Mouse (Mus musculus) lung, embryonic 16.5 days (tissue): Measurements from ENCODE around the gene Wnt2. TPM values are rescaled to one million over a fixed set of nuclear protein-coding genes. Genes with fewer than 3 reads are reported as not detected.

Source experiments
- ATAC-seq: fragments of 200-750 bp; cut with Nextera tagmentation; 2 replicates; pipeline ENCODE4 v1.8.0; 2017; ENCODE audit warnings: low read depth, mild to moderate bottlenecking, moderate library complexity
- H3K27ac ChIP-seq: fragments of 300-500 bp; sonication (generic); 2 replicates; pipeline ENCODE4 v1.5.1; 2014; ENCODE audit warnings: mild to moderate bottlenecking, control low read depth, low read length
- H3K27me3 ChIP-seq: fragments of 300-500 bp; sonication (generic); 2 replicates; pipeline ENCODE4 v1.6.1; 2014; ENCODE audit warnings: low read depth, low read length, mixed read lengths; ENCODE audit not compliant: control insufficient read depth, insufficient read depth
- H3K36me3 ChIP-seq: fragments of 300-500 bp; sonication (generic); 2 replicates; pipeline ENCODE4 v1.6.1; 2014; ENCODE audit warnings: low read length; ENCODE audit not compliant: control insufficient read depth, insufficient read depth
- H3K4me1 ChIP-seq: fragments of 300-500 bp; sonication (generic); replicated peaks from 2 replicates; pipeline ENCODE4 v1.6.1; 2014; ENCODE audit warnings: low read length, mixed read lengths; ENCODE audit not compliant: control insufficient read depth, insufficient read depth
- H3K4me2 ChIP-seq: fragments of 300-500 bp; sonication (generic); 2 replicates; pipeline ENCODE4 v1.6.1; 2014; ENCODE audit warnings: low read depth, low read length, control low read depth
- H3K4me3 ChIP-seq: fragments of 300-500 bp; sonication (generic); 2 replicates; pipeline ENCODE4 v1.5.1; 2014; ENCODE audit warnings: mild to moderate bottlenecking, low read length, control low read depth
- H3K9ac ChIP-seq: fragments of 300-500 bp; sonication (generic); 2 replicates; pipeline ENCODE4 v1.6.1; 2014; ENCODE audit warnings: low read length, control low read depth
- H3K9me3 ChIP-seq: fragments of 300-500 bp; sonication (generic); 2 replicates; pipeline ENCODE4 v1.6.1; 2016; ENCODE audit warnings: low read length; ENCODE audit not compliant: control insufficient read depth
- WGBS: fragments of 180-500 bp; shearing (Covaris S2); extraction: QIAGEN DNeasy Blood & Tissue Kit; methylation state at CpG from one replicate; pipeline ENCODE4 v1.1.7; 2014; 5-methylcytosine and 5-hydroxymethylcytosine counted together
- polyA plus RNA-seq: library from polyadenylated mRNA; unstranded; fragments of >200 nt; fragmentation: Nextera tagmentation; extraction: Ambion mirVana; gene quantifications from 2 replicates; pipeline ENCODE4 v1.2.1, GENCODE M21; 2015

The Wnt2 gene
- polyA plus RNA-seq, 1 experiment from 2014 or later, result 76.8 TPM

DNA sequence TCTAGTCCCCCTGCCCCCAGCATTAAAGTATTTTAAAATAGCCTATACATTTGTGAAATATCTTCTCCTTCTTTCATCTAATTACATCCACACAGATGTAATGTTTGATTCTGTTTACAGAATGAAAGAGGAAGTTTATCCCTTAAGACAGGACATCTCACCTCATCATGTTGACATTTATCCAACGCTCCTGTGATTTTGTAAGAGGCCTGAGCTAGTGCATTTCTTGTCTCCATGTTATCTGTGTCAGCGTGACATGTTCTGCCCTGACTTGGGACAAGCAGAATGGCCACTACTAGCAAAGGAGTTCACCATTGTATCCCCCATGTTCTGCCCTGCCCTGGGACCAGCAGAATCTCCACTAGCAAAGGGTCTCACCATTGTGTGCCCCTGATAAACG is 66.9 kb downstream of the Wnt2 start:
- no peak overlapping the region for H3K9ac ChIP-seq
- peak overlapping the region; percentile 57; the same call in 1 of the 2 replicates for H3K27ac ChIP-seq
- 41% methylated on average over 3 of the region's 3 CpGs for WGBS

DNA sequence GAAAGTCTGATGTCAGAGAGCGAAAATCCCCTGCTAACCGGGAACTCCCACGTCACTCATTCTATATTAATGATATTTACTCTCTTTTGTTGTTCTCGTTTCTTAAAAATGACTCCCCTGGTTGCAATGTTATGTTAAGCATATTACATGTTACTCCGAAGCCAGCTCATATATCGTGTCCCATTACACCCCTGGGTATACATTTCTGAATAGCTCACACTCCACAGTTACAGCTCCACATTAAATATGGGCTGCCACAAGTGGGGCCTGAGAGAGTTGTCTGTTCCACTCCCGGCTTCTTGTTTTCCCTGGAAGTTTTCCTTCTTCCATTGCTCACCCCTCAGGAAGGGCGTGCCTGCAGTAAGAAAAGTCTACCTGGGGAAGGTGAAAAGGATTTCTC is 78.6 kb downstream of the Wnt2 start:
- Histone ChIP-seq H3K4me2 (no peak overlapping the region), H3K9ac (no peak overlapping the region), H3K4me3 (no peak overlapping the region), H3K36me3 (no peaks in the 10 kb centered on the region), H3K9me3 (no peaks in the 10 kb centered on the region), H3K4me1 (no peaks in the 10 kb centered on the region), H3K27ac (no peak overlapping the region), H3K27me3 (peaks cover 3% of the 10 kb centered on the region)
- no peak for ATAC-seq
- WGBS, result 74% methylated on average over 8 of the region's 8 CpGs

More for the DNA sequence above, 66.9 kb downstream of the Wnt2 start:
- no peak overlapping the region for H3K4me3 ChIP-seq
- H3K27me3 ChIP-seq, result no peaks in the 10 kb centered on the region
- 0 out of 2 replicates have a peak, but pooled peaks cover 3% of the 10 kb centered on the region for H3K4me1 ChIP-seq
- ATAC-seq, result peak; percentile 84
- no peak overlapping the region for H3K4me2 ChIP-seq
- H3K9me3 ChIP-seq, result no peaks in the 10 kb centered on the region
- H3K36me3 ChIP-seq, result no peaks in the 10 kb centered on the region

DNA sequence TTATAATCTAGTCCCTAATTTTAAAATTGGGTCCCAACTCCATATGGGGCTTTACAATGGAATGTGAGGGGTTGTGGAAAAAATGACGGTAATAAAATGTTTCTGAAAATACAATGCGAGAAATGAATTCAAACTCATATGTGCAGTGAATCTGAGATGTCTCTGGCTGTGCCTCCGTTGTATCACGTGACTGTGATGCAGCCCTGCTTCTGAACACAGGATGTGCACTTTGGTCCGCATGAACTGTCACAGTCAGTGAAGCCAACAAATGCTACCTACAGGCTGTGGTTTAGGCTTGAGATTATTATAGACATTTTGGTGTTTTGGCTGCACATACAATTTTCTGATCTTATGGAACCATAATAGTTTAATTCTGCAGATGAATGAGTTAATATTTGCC is 81.3 kb downstream of the Wnt2 start:
- Histone ChIP-seq H3K4me2 (no peak overlapping the region), H3K4me3 (no peak overlapping the region), H3K27ac (no peak overlapping the region), H3K4me1 (peaks cover 12% of the 10 kb centered on the region), H3K36me3 (no peaks in the 10 kb centered on the region), H3K9me3 (no peaks in the 10 kb centered on the region), H3K9ac (no peak overlapping the region), H3K27me3 (peaks cover 3% of the 10 kb centered on the region)
- ATAC-seq, result no peak
- 83% methylated on average over 5 of the region's 5 CpGs for WGBS

DNA sequence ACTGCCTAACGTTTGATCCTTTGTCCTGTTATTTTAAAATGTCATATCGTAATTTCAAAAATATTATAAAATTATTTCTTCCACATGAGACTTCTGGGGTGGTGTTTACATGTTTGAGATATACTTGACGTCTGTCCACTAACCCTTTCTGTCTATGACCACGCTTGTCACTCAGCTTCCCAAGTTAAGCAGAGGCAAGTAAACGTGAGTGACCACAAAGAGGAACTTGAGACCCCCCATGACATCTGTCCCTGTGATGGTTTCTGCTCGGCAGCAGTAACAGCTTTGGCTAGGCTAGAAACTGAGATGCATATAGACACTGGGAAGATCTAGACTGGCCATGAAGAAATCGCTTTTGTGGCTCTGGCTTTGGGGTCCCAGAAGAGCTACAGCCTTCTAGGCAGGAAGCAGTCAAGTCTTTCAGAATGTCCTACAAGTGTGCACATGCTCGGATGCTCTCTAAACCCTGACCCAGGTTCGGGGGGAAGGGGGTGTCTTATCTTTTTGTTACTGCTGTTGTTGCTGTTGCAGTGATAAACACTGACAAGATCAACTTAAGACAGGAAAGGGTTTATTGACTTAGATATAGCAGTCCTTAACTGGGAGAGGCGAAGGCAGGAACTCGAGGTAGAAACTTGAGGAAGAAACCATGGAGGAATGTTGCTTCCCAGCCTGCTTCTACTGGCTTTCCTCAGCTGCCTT is 83.1 kb downstream of the Wnt2 start:
- ATAC-seq, result no peak
- Histone ChIP-seq H3K27ac (no peak overlapping the region), H3K36me3 (no peaks in the 10 kb centered on the region), H3K4me2 (no peak overlapping the region), H3K9ac (no peak overlapping the region), H3K27me3 (peaks cover 3% of the 10 kb centered on the region), H3K9me3 (no peaks in the 10 kb centered on the region), H3K4me3 (no peak overlapping the region), H3K4me1 (peaks cover 24% of the 10 kb centered on the region)
- WGBS, result 40% methylated on average over 11 of the region's 11 CpGs

DNA sequence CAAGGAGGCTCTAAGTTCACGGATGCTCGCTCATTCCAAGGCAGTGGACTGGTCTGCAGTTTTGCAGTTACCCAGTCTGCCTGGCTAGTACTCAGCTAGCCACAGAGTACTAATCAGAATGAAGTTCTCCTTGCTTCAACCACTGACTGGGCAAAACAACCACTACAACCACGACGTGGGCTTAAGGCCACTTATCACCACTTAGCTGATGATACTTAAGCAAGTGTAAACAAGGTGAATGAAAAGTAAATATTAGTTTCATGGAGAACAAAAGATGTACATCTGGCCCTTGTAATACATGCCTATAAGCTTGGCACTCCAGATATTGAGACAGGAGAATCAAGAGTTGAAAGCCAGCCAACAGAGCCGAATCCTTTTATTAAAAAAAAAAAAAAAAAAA is 83.9 kb downstream of the Wnt2 start:
- no peak overlapping the region for H3K4me3 ChIP-seq
- ATAC-seq, result no peak

DNA sequence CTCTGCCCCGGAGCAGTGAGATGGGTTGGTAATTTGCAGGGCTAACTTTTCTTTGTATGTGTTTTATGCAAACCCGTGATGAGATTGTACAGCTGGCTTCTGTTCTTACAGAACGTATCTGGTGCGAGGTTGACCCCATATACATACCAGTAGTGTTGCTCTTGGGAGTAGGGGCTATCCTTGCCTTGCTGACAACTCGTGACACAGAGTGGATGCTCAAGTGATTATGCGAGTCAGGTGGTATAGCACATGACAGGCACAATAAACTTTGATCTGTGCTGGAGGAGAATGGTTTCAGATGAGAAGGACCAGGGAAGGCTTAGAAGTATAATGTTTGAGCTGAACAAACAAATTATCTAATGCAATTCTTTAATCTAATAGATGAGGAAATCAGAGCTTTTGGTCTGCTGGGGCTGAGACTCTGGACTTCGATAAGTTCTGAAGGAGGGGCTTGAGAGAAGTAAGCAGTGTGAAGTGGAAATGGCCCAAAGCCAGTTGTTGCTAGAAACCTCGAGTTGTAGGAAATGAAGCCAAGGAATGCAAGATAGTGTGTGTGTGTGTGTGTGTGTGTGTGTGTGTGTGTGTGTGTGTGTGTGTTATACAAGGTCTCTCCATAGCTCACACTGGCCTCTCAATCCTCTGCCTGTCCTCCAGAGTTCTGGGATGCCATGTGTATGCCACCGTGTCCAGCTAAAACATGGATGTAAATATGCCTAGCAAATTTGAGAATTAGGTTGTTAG is 86.3 kb downstream of the Wnt2 start:
- 29% methylated on average over 9 of the region's 9 CpGs for WGBS
- Histone ChIP-seq H3K27ac (peak overlapping the region; percentile 56), H3K9ac (no peak overlapping the region), H3K4me1 (peaks cover 24% of the 10 kb centered on the region), H3K4me3 (no peak overlapping the region), H3K27me3 (peaks cover 3% of the 10 kb centered on the region), H3K36me3 (no peaks in the 10 kb centered on the region), H3K9me3 (no peaks in the 10 kb centered on the region), H3K4me2 (no peak overlapping the region)
- ATAC-seq, result peak; percentile 66

More for the DNA sequence above, 83.9 kb downstream of the Wnt2 start:
- no peak overlapping the region for H3K27ac ChIP-seq
- WGBS, result 25% methylated on average over 5 of the region's 5 CpGs
- peaks cover 24% of the 10 kb centered on the region for H3K4me1 ChIP-seq
- H3K4me2 ChIP-seq, result no peak overlapping the region
- H3K9ac ChIP-seq, result no peak overlapping the region
- H3K9me3 ChIP-seq, result no peaks in the 10 kb centered on the region
- peaks cover 3% of the 10 kb centered on the region for H3K27me3 ChIP-seq
- no peaks in the 10 kb centered on the region for H3K36me3 ChIP-seq

DNA sequence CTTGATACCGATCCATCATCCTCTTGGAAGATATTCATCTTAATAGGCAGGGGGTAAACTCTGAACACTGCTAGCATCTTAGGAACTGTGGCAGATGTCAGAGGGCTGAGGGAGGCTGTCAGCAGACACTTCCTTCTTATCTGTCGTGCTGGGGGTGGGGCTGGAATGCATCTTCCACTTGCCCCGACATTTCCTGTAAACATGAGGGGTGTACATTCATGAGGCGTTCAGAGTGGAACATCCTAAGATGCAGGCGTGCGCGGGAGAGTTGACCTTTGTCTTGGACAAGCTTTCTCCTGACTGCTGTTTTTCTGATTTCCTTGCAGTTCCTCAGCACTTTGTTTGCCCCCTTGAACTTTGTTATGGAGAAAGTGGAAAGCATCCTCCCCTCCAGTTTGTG is 88.0 kb downstream of the Wnt2 start:
- Histone ChIP-seq H3K4me2 (no peak overlapping the region), H3K27ac (peak overlapping the region; percentile 71), H3K36me3 (no peaks in the 10 kb centered on the region), H3K9ac (no peak overlapping the region), H3K9me3 (no peaks in the 10 kb centered on the region), H3K4me1 (peaks cover 24% of the 10 kb centered on the region), H3K27me3 (no peaks in the 10 kb centered on the region), H3K4me3 (no peak overlapping the region)
- 24% methylated on average over 7 of the region's 7 CpGs for WGBS
- ATAC-seq, result peak; percentile 85

DNA sequence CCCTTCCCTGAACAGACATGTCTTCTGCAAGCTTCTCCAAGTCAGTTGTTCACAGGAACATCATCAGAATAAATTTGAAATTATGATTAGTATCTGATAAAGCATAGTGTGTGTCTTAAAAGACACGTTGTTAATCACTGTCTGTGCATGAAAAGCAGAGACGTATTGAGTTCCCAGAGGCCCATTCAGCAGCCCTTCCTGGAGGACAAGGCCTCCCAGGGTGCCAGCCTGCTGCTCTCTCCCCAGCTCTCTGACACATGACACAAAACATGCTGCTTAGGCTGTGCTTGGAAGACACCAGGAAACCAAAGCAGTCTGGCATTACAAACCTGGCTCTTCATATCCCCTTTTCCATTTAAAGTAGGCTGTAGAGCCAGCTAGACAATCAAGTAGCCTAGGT is 88.5 kb downstream of the Wnt2 start:
- peak; percentile 79 for ATAC-seq
- WGBS, result 31% methylated on average over 2 of the region's 2 CpGs

More for the DNA sequence above, 88.5 kb downstream of the Wnt2 start:
- Histone ChIP-seq H3K27me3 (no peaks in the 10 kb centered on the region), H3K4me2 (no peak overlapping the region), H3K9ac (no peak overlapping the region), H3K9me3 (no peaks in the 10 kb centered on the region), H3K27ac (peak overlapping the region; percentile 71), H3K4me3 (no peak overlapping the region), H3K36me3 (no peaks in the 10 kb centered on the region), H3K4me1 (peaks cover 24% of the 10 kb centered on the region)
